Mouse (Mus musculus): ENCODE measurements around the gene Pnrc2.

The Pnrc2 gene

GRCm38 (mm10) chr4:135828491-135828890 lies 45.2 kb downstream of the Pnrc2 start:
- peak; percentile 90 for DNase-seq (ENCODE audit: extremely low read depth, insufficient read length, low spot score)

GRCm38 (mm10) chr4:135824254-135824653 lies 49.4 kb downstream of the Pnrc2 start:
- no peak for DNase-seq (ENCODE audit: extremely low read depth, insufficient read length, low spot score)

GRCm38 (mm10) chr4:135823298-135823697 lies 50.4 kb downstream of the Pnrc2 start:
- no peak for DNase-seq (ENCODE audit: extremely low read depth, insufficient read length, low spot score)

DNA sequence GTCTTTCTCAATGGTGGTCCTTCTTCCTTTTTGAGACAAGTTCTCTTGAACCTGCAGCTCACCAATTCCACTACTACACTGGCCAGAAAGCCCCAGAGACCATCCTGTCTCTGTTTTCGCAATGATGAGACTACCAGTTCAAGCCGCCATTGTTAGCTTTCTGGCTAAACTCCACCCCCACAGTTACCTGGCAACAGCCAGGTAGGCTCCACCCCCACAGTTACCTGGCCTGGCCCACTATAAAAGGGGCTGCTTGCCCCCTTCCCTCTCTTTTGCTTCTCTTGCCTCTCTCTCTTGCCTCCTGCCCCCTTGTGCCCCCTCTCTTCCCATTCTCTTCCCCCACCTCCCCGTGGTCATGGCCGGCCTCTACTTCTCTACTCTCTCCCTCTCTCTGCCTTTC lies 51.9 kb downstream of the Pnrc2 start:
- DNase-seq (ENCODE audit: extremely low read depth, insufficient read length, low spot score) = no peak

Data from 3134 (cell line).